Mouse (Mus musculus) CH12.LX (cell line): ENCODE data around the gene Nhsl2. TPM values are rescaled to one million over a fixed set of nuclear protein-coding genes. Genes with fewer than 3 reads are reported as not detected.

Experiments used
- DNase-seq: peaks from one replicate; pipeline ENCODE4 v3.0.0-alpha.2; 2013; ENCODE audit errors: extremely low read depth
- H3K27ac ChIP-seq: 2 replicates; pipeline ENCODE4 v1.5.1; 2012; ENCODE audit warnings: low read depth, mild to moderate bottlenecking, control low read depth, moderate library complexity; ENCODE audit not compliant: insufficient read depth
- H3K27me3 ChIP-seq: replicated peaks from 2 replicates; pipeline ENCODE3; 2012; ENCODE audit warnings: inconsistent platforms
- H3K36me3 ChIP-seq, 2 experiments: replicated peaks in 1 of 2; 2 replicates each; pipeline versions ENCODE3 to v1.6.1; 2012; ENCODE audit warnings: inconsistent platforms in 1 of 2, low read length in 1 of 2, mild to moderate bottlenecking in 1 of 2, mixed read lengths in 1 of 2, moderate library complexity in 1 of 2; ENCODE audit not compliant: control insufficient read depth in 1 of 2, insufficient read depth in 1 of 2
- H3K4me1 ChIP-seq, 2 experiments: 2 replicates each; pipeline ENCODE4 v1.6.1; 2012; ENCODE audit warnings: inconsistent platforms in 1 of 2, moderate library complexity in 1 of 2; ENCODE audit not compliant: insufficient read depth in 2 of 2, control insufficient read depth in 1 of 2
- H3K4me2 ChIP-seq: 2 replicates; pipeline ENCODE4 v1.6.1; 2012; ENCODE audit warnings: low read depth, mild to moderate bottlenecking, control low read depth; ENCODE audit not compliant: poor library complexity, insufficient read depth, severe bottlenecking
- H3K4me3 ChIP-seq, 3 experiments: fragments of 150-350 bp in 1 of 3; sonication (generic) in 1 of 3; replicated peaks in 1 of 3; 2 replicates each; pipeline versions ENCODE3 to v1.5.1; 2011 to 2012; ENCODE audit warnings: low read depth in 2 of 3, low read length in 2 of 3, mild to moderate bottlenecking in 2 of 3, moderate library complexity in 2 of 3, control low read depth in 1 of 3, improper control_type of control experiment in 1 of 3, inconsistent platforms in 1 of 3, mixed read lengths in 1 of 3; ENCODE audit not compliant: poor library complexity in 1 of 3
- H3K79me2 ChIP-seq: replicated peaks from 2 replicates; pipeline ENCODE4 v1.6.1; 2012; ENCODE audit warnings: mild to moderate bottlenecking, moderate library complexity; ENCODE audit not compliant: control insufficient read depth, poor library complexity, insufficient read depth, severe bottlenecking; ENCODE audit errors: extremely low read depth
- H3K9ac ChIP-seq: 2 replicates; pipeline ENCODE4 v1.6.1; 2012; ENCODE audit warnings: low read depth, mild to moderate bottlenecking, control low read depth, moderate library complexity; ENCODE audit not compliant: insufficient read depth
- H3K9me3 ChIP-seq: replicated peaks from 2 replicates; pipeline ENCODE3; 2012; ENCODE audit warnings: low read length, inconsistent platforms, mixed read lengths
- BHLHE40 ChIP-seq: IDR thresholded peaks from 2 replicates; pipeline ENCODE4 v1.6.1; 2011; ENCODE audit warnings: mild to moderate bottlenecking, low read depth, low read length, improper control_type of control experiment
- CHD1 ChIP-seq: IDR thresholded peaks from 2 replicates; pipeline ENCODE4 v1.6.1; 2012; ENCODE audit warnings: low read depth, low read length, improper control_type of control experiment, inconsistent platforms
- CHD2 ChIP-seq: IDR thresholded peaks from 2 replicates; pipeline ENCODE4 v1.6.1; 2011; ENCODE audit warnings: low read length, improper control_type of control experiment
- E2F4 ChIP-seq: IDR thresholded peaks from 2 replicates; pipeline ENCODE4 v1.6.1; 2011; ENCODE audit warnings: low read depth, low read length, improper control_type of control experiment; ENCODE audit not compliant: insufficient replicate concordance
- ETS1 ChIP-seq: conservative IDR thresholded peaks from 2 replicates; pipeline ENCODE4 v1.6.1; 2012; ENCODE audit warnings: low read depth, mild to moderate bottlenecking, inconsistent platforms, low read length, improper control_type of control experiment, moderate library complexity
- IRF4 ChIP-seq: IDR thresholded peaks from 2 replicates; pipeline ENCODE4 v1.6.1; 2014; ENCODE audit warnings: low read depth, mild to moderate bottlenecking, inconsistent platforms, low read length, improper control_type of control experiment
- JUN ChIP-seq: IDR thresholded peaks from 2 replicates; pipeline ENCODE4 v1.6.1; 2011; ENCODE audit warnings: low read depth, mild to moderate bottlenecking, low read length, improper control_type of control experiment, moderate library complexity; ENCODE audit not compliant: insufficient read depth
- KAT2A ChIP-seq: IDR thresholded peaks from 2 replicates; pipeline ENCODE4 v1.6.1; 2012; ENCODE audit warnings: low read length, improper control_type of control experiment, inconsistent platforms; ENCODE audit not compliant: insufficient replicate concordance
- MAFK ChIP-seq: IDR thresholded peaks from 2 replicates; pipeline ENCODE4 v1.6.1; 2011; ENCODE audit warnings: low read length, improper control_type of control experiment; ENCODE audit not compliant: insufficient replicate concordance
- MAX ChIP-seq: IDR thresholded peaks from 2 replicates; pipeline ENCODE4 v1.6.1; 2011; ENCODE audit warnings: low read length, improper control_type of control experiment
- NRF1 ChIP-seq: IDR thresholded peaks from 2 replicates; pipeline ENCODE4 v1.6.1; 2014; ENCODE audit warnings: low read depth, mild to moderate bottlenecking, inconsistent platforms, low read length, improper control_type of control experiment, moderate library complexity
- PAX5 ChIP-seq: IDR thresholded peaks from 2 replicates; pipeline ENCODE4 v1.6.1; 2012; ENCODE audit warnings: low read length, inconsistent platforms, mixed read lengths
- POLR2A ChIP-seq: IDR thresholded peaks from 2 replicates; pipeline ENCODE4 v1.6.1; 2011; ENCODE audit warnings: low read depth, mild to moderate bottlenecking, improper control_type of control experiment, low read length
- POLR2AphosphoS2 ChIP-seq: IDR thresholded peaks from 2 replicates; pipeline ENCODE4 v1.6.1; 2011; ENCODE audit warnings: low read depth, low read length, improper control_type of control experiment
- RAD21 ChIP-seq: IDR thresholded peaks from 2 replicates; pipeline ENCODE4 v1.6.1; 2011; ENCODE audit warnings: low read depth, mild to moderate bottlenecking, low read length, improper control_type of control experiment, moderate library complexity
- SMC3 ChIP-seq: IDR thresholded peaks from 2 replicates; pipeline ENCODE4 v1.6.1; 2011; ENCODE audit warnings: low read depth, low read length, improper control_type of control experiment
- TCF12 ChIP-seq: IDR thresholded peaks from 2 replicates; pipeline ENCODE4 v1.6.1; 2014; ENCODE audit warnings: low read depth, mild to moderate bottlenecking, inconsistent platforms, low read length, improper control_type of control experiment
- USF1 ChIP-seq: IDR thresholded peaks from 2 replicates; pipeline ENCODE4 v1.6.1; 2014; ENCODE audit warnings: low read depth, mild to moderate bottlenecking, inconsistent platforms, low read length, improper control_type of control experiment
- ZC3H11A ChIP-seq: IDR thresholded peaks from 2 replicates; pipeline ENCODE4 v1.6.1; 2012; ENCODE audit warnings: low read depth, mild to moderate bottlenecking, inconsistent platforms, low read length, improper control_type of control experiment
- dilution Hi-C: fragments of 300-500 bp; cut with MboI; formaldehyde crosslinking; loops from 2 replicates; pipeline ENCODE4 v1.14.3; 2020; ENCODE audit warnings: low sequenced_read_pairs; ENCODE audit not compliant: extremely low pct_unique_long_range_greater_than_20kb, extremely low pct_ligation_motif_present
- in situ Hi-C: fragments of 300-500 bp; cut with MboI; formaldehyde crosslinking; loops from 3 replicates; pipeline ENCODE4 v1.14.3; 2019; ENCODE audit warnings: low sequenced_read_pairs, low pct_ligation_motif_present, low pct_unique_long_range_greater_than_20kb, mixed read lengths
- polyA plus RNA-seq: library from polyadenylated mRNA; unstranded; fragments of >175 nt; gene quantifications from 2 replicates; pipeline ENCODE4 v1.2.1, GENCODE M21; 2012; ENCODE audit warnings: low read depth; ENCODE audit not compliant: insufficient read length
- total RNA-seq, 2 experiments: library from RNA; depleted of rRNA; stranded (reverse); fragments of 300-350 nt in 1 of 2; fragments of >200 nt in 1 of 2; gene quantifications; 2 replicates each; pipeline ENCODE4 v1.2.3; 2012 to 2014

Nhsl2 gene
- total and polyA plus RNA-seq, 3 experiments, result 0.10 to 0.17 TPM; not detected in 1

DNA sequence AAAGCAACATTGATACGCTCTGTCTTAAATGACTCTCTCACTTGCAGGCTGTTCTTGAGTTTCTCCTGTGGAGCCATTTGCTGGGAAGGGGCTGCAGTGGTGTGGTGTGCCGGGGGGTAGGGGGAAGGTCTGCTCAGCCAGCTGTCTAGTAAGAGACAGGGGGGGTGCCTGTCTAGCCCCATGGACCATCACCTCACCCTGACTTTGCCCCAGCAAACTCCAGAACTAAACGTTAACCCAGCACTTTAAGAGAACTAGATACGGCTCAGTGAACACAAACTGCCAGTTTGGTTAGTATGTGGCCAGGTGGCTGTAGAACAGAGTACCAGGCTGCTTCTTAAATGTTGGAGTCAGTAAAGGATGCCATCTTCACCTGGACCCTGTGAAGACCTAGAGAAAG lies 226.0 kb downstream of the Nhsl2 start:
- H3K79me2 ChIP-seq, result no peaks in the 10 kb centered on the region
- TF ChIP-seq CHD2 (no peak), TCF12 (no peak), IRF4 (no peak), CHD1 (no peak), NRF1 (no peak), PAX5 (no peak), USF1 (no peak), MAFK (no peak), RAD21 (no peak), ZC3H11A (no peak), KAT2A (no peak), POLR2A (no peak), BHLHE40 (no peak), JUN (no peak), E2F4 (no peak), POLR2AphosphoS2 (no peak), ETS1 (no peak), SMC3 (no peak), MAX (no peak)
- dilution Hi-C loops, result no loop called here
- no peak overlapping the region for H3K4me3 ChIP-seq
- H3K36me3 ChIP-seq, result no peaks in the 10 kb centered on the region
- H3K4me2 ChIP-seq, result no peak overlapping the region
- peaks cover 21 to 63% of the 10 kb centered on the region in 2 experiments for H3K4me1 ChIP-seq
- H3K27ac ChIP-seq, result no peak overlapping the region
- no peaks in the 10 kb centered on the region for H3K9me3 ChIP-seq
- no peak overlapping the region for H3K9ac ChIP-seq
- H3K27me3 ChIP-seq, result no peaks in the 10 kb centered on the region
- no peak for DNase-seq
- in situ Hi-C loops, result no loop called here

DNA sequence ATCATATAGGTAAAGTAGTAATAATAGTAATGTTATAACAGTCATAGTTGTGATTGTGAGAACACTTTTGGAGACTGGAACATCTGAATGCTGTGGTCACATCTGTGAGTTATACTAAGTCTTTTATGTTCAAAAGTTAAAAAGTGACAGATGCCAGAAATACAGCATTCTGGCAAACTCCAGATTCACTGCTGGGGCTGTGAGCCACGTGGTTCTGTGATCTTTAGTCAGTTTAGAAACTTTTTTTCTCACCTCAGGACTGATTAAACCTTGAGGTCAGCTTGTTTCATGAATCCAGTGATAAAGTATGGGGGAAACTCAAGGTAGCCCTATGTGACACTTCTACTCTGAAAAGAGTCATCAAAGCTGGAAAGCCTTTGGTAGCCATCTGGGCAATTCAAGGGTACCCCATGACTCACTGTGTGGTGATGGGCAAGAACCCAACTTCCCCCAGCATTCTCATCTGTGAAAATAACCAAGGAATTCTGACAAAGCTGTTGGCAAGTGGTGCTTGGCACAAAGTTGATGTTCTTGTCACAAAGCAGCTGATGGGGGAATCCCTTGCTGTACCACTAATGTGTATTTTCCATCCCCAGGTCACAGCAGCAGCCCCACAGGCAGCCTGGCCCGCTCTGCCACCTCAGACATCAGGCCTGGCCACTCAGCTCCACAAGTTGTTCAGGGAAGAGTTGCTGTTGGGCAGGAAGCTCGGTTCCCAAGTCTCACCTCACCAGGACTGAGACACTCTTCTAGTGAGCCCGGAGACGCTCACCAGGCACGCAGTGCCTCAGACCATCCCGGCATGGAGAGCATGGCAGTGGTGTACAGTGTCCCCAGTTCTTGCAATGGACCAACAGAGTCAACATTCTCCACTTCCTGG lies 227.9 kb downstream of the Nhsl2 start:
- Histone ChIP-seq H3K36me3 (no peaks in the 10 kb centered on the region), H3K9ac (no peak overlapping the region), H3K27me3 (no peaks in the 10 kb centered on the region), H3K4me3 (no peak overlapping the region), H3K27ac (no peak overlapping the region), H3K9me3 (no peaks in the 10 kb centered on the region), H3K4me1 (peaks cover 21 to 63% of the 10 kb centered on the region in 2 experiments), H3K4me2 (no peak overlapping the region), H3K79me2 (no peaks in the 10 kb centered on the region)
- TF ChIP-seq BHLHE40, result no peak
- TF ChIP-seq ETS1, result 0 out of 2 replicates have a peak, but pooled peaks have one; percentile 11
- in situ Hi-C loops, result no loop called here
- no peak for DNase-seq
- dilution Hi-C loops, result no loop called here
